ENCODE assay signal across 33 mouse cellular contexts in the genomic region with DNA sequence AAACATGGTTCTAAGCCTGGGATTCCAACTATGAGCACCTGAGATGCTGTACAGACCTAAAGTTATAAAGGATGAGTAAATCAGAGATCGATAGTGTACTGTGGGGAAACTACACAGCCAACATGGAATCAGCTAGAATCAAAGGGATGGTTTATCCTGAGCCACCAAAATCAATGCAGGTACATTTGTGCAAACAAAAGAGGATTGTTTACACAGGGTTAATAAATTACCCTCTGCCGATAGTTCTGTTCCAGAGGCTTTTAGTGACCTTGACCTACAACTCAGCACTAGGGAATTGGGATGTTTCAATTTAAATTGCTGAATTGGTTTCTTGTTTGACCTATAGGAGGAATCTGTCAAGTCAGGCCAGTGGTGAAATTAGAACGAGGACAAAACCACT. TPM values are rescaled to one million over a fixed set of nuclear protein-coding genes. Genes with fewer than 3 reads are reported as not detected.
DNase-seq lines count a peak whose midpoint lies in the region; ATAC-seq and TF ChIP-seq lines count a peak whose summit lies in the region.
"Had no signal": no experiment of that assay in that cellular context is flagged by ENCODE, and none has a peak within 500 bp of the region (broad histone marks: within the 10 kb centered on the region; RNA-seq: fewer than 3 reads in every experiment).

No protein-coding gene starts in this region.

- H3K27ac ChIP-seq in forebrain, embryonic 14.5 days (ENCODE audit: low read depth, low read length): no peak overlapping the region
- no peak overlapping the region for H3K27ac ChIP-seq in forebrain, embryonic 15.5 days (replicated peaks)
- no peak overlapping the region for H3K27ac ChIP-seq in stomach, embryonic 15.5 days
- no peak overlapping the region for H3K27ac ChIP-seq in stomach, postnatal 0 days (replicated peaks)
- H3K27ac ChIP-seq in liver, embryonic 15.5 days (replicated peaks): no peak overlapping the region
- H3K27ac ChIP-seq: embryonic facial prominence, embryonic 13.5 days; forebrain, embryonic 10.5 days; hindbrain, embryonic 15.5 days; limb, embryonic 10.5 days; limb, embryonic 15.5 days had no signal

- no peak for ATAC-seq in forebrain, embryonic 14.5 days
- no peak for ATAC-seq in forebrain, embryonic 15.5 days (replicated peaks)
- peak; percentile 31; the same call in 1 of the 2 replicates for ATAC-seq in stomach, embryonic 15.5 days (ENCODE audit: insufficient read depth, low FRiP score, low read depth)
- ATAC-seq in stomach, postnatal 0 days (ENCODE audit: low FRiP score, low TSS enrichment): no peak
- ATAC-seq in liver, embryonic 15.5 days (ENCODE audit: insufficient read depth): peak; percentile 85
- ATAC-seq: inflammation-experienced regulatory T-cells, adult 6 months; Patski had no signal

- H3K27me3 ChIP-seq in forebrain, embryonic 14.5 days (replicated peaks; ENCODE audit: control insufficient read depth, insufficient read depth, low read length): no peaks in the 10 kb centered on the region
- H3K27me3 ChIP-seq in forebrain, embryonic 15.5 days: no peaks in the 10 kb centered on the region
- no peaks in the 10 kb centered on the region for H3K27me3 ChIP-seq in stomach, embryonic 15.5 days (replicated peaks)
- H3K27me3 ChIP-seq in stomach, postnatal 0 days (ENCODE audit: control insufficient read depth, insufficient read depth, low read length): no peaks in the 10 kb centered on the region
- H3K27me3 ChIP-seq in liver, embryonic 15.5 days: no peaks in the 10 kb centered on the region
- H3K27me3 ChIP-seq: embryonic facial prominence, embryonic 13.5 days; hindbrain, embryonic 15.5 days; limb, embryonic 15.5 days; megakaryocyte, embryonic 14.5 days; Patski had no signal

- H3K4me1 ChIP-seq in forebrain, embryonic 14.5 days (ENCODE audit: control insufficient read depth, insufficient read depth, low read length): no peaks in the 10 kb centered on the region
- no peaks in the 10 kb centered on the region for H3K4me1 ChIP-seq in forebrain, embryonic 15.5 days
- no peaks in the 10 kb centered on the region for H3K4me1 ChIP-seq in stomach, embryonic 15.5 days
- H3K4me1 ChIP-seq in stomach, postnatal 0 days (replicated peaks; ENCODE audit: control insufficient read depth, insufficient read depth): no peaks in the 10 kb centered on the region
- no peaks in the 10 kb centered on the region for H3K4me1 ChIP-seq in liver, embryonic 15.5 days (replicated peaks)
- H3K4me1 ChIP-seq: embryonic facial prominence, embryonic 13.5 days; forebrain, embryonic 10.5 days; hindbrain, embryonic 15.5 days; limb, embryonic 10.5 days; limb, embryonic 15.5 days; megakaryocyte, embryonic 14.5 days had no signal

- no peaks in the 10 kb centered on the region for H3K9me3 ChIP-seq in forebrain, embryonic 14.5 days (replicated peaks; ENCODE audit: control insufficient read depth, low read length)
- H3K9me3 ChIP-seq in forebrain, embryonic 15.5 days: no peaks in the 10 kb centered on the region
- H3K9me3 ChIP-seq in stomach, embryonic 15.5 days: no peaks in the 10 kb centered on the region
- no peaks in the 10 kb centered on the region for H3K9me3 ChIP-seq in stomach, postnatal 0 days (ENCODE audit: control insufficient read depth, low read length)
- H3K9me3 ChIP-seq in liver, embryonic 15.5 days (replicated peaks): no peaks in the 10 kb centered on the region
- H3K9me3 ChIP-seq: embryonic facial prominence, embryonic 13.5 days; forebrain, embryonic 10.5 days; hindbrain, embryonic 15.5 days; limb, embryonic 10.5 days; limb, embryonic 15.5 days; megakaryocyte, embryonic 14.5 days had no signal

- H3K4me3 ChIP-seq in forebrain, embryonic 14.5 days (ENCODE audit: low read depth, low read length): no peak overlapping the region
- H3K4me3 ChIP-seq in forebrain, embryonic 15.5 days: no peak overlapping the region
- H3K4me3 ChIP-seq in stomach, embryonic 15.5 days (replicated peaks): no peak overlapping the region
- no peak overlapping the region for H3K4me3 ChIP-seq in stomach, postnatal 0 days (ENCODE audit: low read depth, low read length)
- no peak overlapping the region for H3K4me3 ChIP-seq in liver, embryonic 15.5 days (replicated peaks)
- H3K4me3 ChIP-seq: embryonic facial prominence, embryonic 13.5 days; forebrain, embryonic 10.5 days; hindbrain, embryonic 15.5 days; limb, embryonic 10.5 days; limb, embryonic 15.5 days; megakaryocyte, embryonic 14.5 days had no signal

- no peak overlapping the region for H3K9ac ChIP-seq in forebrain, embryonic 14.5 days (ENCODE audit: low read length)
- H3K9ac ChIP-seq in forebrain, embryonic 15.5 days (replicated peaks): no peak overlapping the region
- H3K9ac ChIP-seq in stomach, embryonic 15.5 days: no peak overlapping the region
- H3K9ac ChIP-seq in stomach, postnatal 0 days (ENCODE audit: low read length): no peak overlapping the region
- no peak overlapping the region for H3K9ac ChIP-seq in liver, embryonic 15.5 days
- H3K9ac ChIP-seq: embryonic facial prominence, embryonic 13.5 days; hindbrain, embryonic 15.5 days; limb, embryonic 15.5 days had no signal

- TF ChIP-seq EP300 in stomach, postnatal 0 days (optimal IDR thresholded peaks at IDR 0.05): no peak

- H3K4me2 ChIP-seq in forebrain, embryonic 14.5 days (ENCODE audit: low read length): no peak overlapping the region
- no peak overlapping the region for H3K4me2 ChIP-seq in forebrain, embryonic 15.5 days (replicated peaks)
- no peak overlapping the region for H3K4me2 ChIP-seq in stomach, embryonic 15.5 days
- no peak overlapping the region for H3K4me2 ChIP-seq in stomach, postnatal 0 days (replicated peaks; ENCODE audit: low read depth)
- H3K4me2 ChIP-seq in liver, embryonic 15.5 days: no peak overlapping the region
- H3K4me2 ChIP-seq: embryonic facial prominence, embryonic 13.5 days; heart, embryonic 11.5 days; hindbrain, embryonic 15.5 days; limb, embryonic 15.5 days had no signal

- peak; percentile 2 for DNase-seq in forebrain, embryonic 14.5 days (ENCODE audit: low spot score)
- no peak for DNase-seq in stomach, postnatal 0 days (ENCODE audit: low spot score)
- DNase-seq in frontal cortex, adult 2 months (ENCODE audit: extremely low spot score in 1 of 2, low spot score in 1 of 2): no peak
- no peak for DNase-seq in layer of hippocampus, postnatal 14 days (ENCODE audit: low spot score in 2 of 2)
- DNase-seq: adrenal gland, postnatal 14 days; cerebellum, adult 11-12 months; cerebellum, adult 9-11 months; embryo, embryonic 11 days; gastrocnemius, postnatal 36 days; heart, adult 18-20 months; heart, postnatal 36 days; kidney, adult 9 months; kidney, postnatal 10 days; lung, postnatal 4 days; midbrain, embryonic 14.5 days; right cerebral cortex, postnatal 25 days; thymus, adult 2 months; thymus, postnatal 36 days had no signal

- WGBS in forebrain, embryonic 14.5 days: 76% methylated on average over 3 of the region's 3 CpGs
- WGBS in forebrain, embryonic 15.5 days: 77% methylated on average over 3 of the region's 3 CpGs
- WGBS in stomach, embryonic 15.5 days: 12% methylated on average over 3 of the region's 3 CpGs
- WGBS in stomach, postnatal 0 days: 20% methylated on average over 3 of the region's 3 CpGs
- WGBS in liver, embryonic 15.5 days (ENCODE audit: insufficient replicate concordance): 45% methylated on average over 3 of the region's 3 CpGs

- no peaks in the 10 kb centered on the region for H3K36me3 ChIP-seq in forebrain, embryonic 14.5 days (ENCODE audit: control insufficient read depth, insufficient read depth, low read length)
- no peaks in the 10 kb centered on the region for H3K36me3 ChIP-seq in forebrain, embryonic 15.5 days
- H3K36me3 ChIP-seq in stomach, embryonic 15.5 days: no peaks in the 10 kb centered on the region
- H3K36me3 ChIP-seq in stomach, postnatal 0 days (ENCODE audit: control insufficient read depth, insufficient read depth, low read length): no peaks in the 10 kb centered on the region
- H3K36me3 ChIP-seq in liver, embryonic 15.5 days (replicated peaks): no peaks in the 10 kb centered on the region
- H3K36me3 ChIP-seq: embryonic facial prominence, embryonic 13.5 days; forebrain, embryonic 10.5 days; hindbrain, embryonic 15.5 days; limb, embryonic 10.5 days; limb, embryonic 15.5 days had no signal

- TF ChIP-seq CTCF in stomach, postnatal 0 days (IDR thresholded peaks at IDR 0.05; ENCODE audit: low read depth): no peak

RNA-seq across cellular contexts. Expression of gene Scg2, which starts 26.7 kb away (rescaled TPM):
- polyA plus RNA-seq in forebrain, embryonic 14.5 days (2014; fragmentation: Nextera tagmentation; extraction: Ambion mirVana): 61.1 and 78.8 TPM in 2 replicates
- polyA plus RNA-seq in forebrain, embryonic 15.5 days (2015; fragmentation: Nextera tagmentation; extraction: Ambion mirVana): 48.1 and 53.8 TPM in 2 replicates
- 7.2 and 7.5 TPM in 2 replicates for polyA plus RNA-seq in stomach, embryonic 15.5 days (2015; fragmentation: Nextera tagmentation; extraction: Ambion mirVana)
- 9.3 and 10.0 TPM in 2 replicates for polyA plus RNA-seq in stomach, postnatal 0 days (2015; fragmentation: Nextera tagmentation; extraction: Ambion mirVana)
- 0.08 TPM in 2 replicates for polyA plus RNA-seq in liver, embryonic 15.5 days (2015; fragmentation: Nextera tagmentation; extraction: Ambion mirVana)
- 201 and 227 TPM in 2 replicates for polyA plus RNA-seq in frontal cortex, adult 2 months (2012; rRNA removed)
- total RNA-seq in layer of hippocampus, postnatal 14 days (2021): 100 to 1,000 TPM; 153 to 169 TPM
- total RNA-seq: gastrocnemius, adult 18-20 months; gastrocnemius, postnatal 36 days; heart, adult 18-20 months; heart, postnatal 36 days; MEL; neutrophil, adult 5-6 weeks had no signal
- polyA plus RNA-seq: inflammation-experienced regulatory T-cells, adult 6 months had no signal

Comparison
In these comparisons a context has a peak if more than half of its experiments do, and no peak if none do; other contexts are left out.
1. ATAC-seq: peak in stomach, embryonic 15.5 days (single experiment) and liver, embryonic 15.5 days (single experiment); none in forebrain, embryonic 14.5 days (single experiment), forebrain, embryonic 15.5 days (single experiment) and stomach, postnatal 0 days (single experiment).